Mouse (Mus musculus) ovary, adult 18-20 months (tissue): ENCODE results near the gene Nexn.
"Not testable (repeated sequence)": the region's sequence is repeated elsewhere in the genome, so short reads cannot be mapped to it uniquely, and the experiment has no call there.

ENCODE experiments used
- DNase-seq: peaks from one replicate; pipeline ENCODE4 v3.0.0; 2022; ENCODE audit warnings: low spot score, mixed read lengths

Nexn gene

GRCm38 (mm10) chr3:152197246-152197645, 68.9 kb downstream of the Nexn start:
- not testable (repeated sequence) for DNase-seq

- peak; percentile 87 for DNase-seq
Measured at GRCm38 (mm10) chr3:152193635-152194097, 72.5 kb downstream of the Nexn start.

- DNase-seq = no peak
Measured at GRCm38 (mm10) chr3:152193177-152193576, 73.0 kb downstream of the Nexn start.

GRCm38 (mm10) chr3:152192238-152192931, 73.8 kb downstream of the Nexn start:
- no peak for DNase-seq

GRCm38 (mm10) chr3:152191791-152192237, 74.3 kb downstream of the Nexn start:
- no peak for DNase-seq

- no peak for DNase-seq
Measured at GRCm38 (mm10) chr3:152190679-152191477, 75.3 kb downstream of the Nexn start.

GRCm38 (mm10) chr3:152189306-152189705, 76.8 kb downstream of the Nexn start:
- no peak for DNase-seq
